Mouse (Mus musculus): ENCODE results near the gene Ppp1r18.

GRCm38 (mm10) chr17:35859835-35860234 is 5.6 kb upstream of the Ppp1r18 start:
- no peak for TF ChIP-seq POLR2A (IDR thresholded peaks at IDR 0.05; ENCODE audit: borderline replicate concordance, control insufficient read depth, low read depth, low read length)
- TF ChIP-seq CTCF (IDR thresholded peaks at IDR 0.05; ENCODE audit: control insufficient read depth, insufficient read depth, low read length): no peak
